Mouse (Mus musculus) cerebellum, adult 2 months (tissue): ENCODE measurements at regions not wholly inside any gene's neighbourhood (a gene's known extent, or its start where the extent isn't known, plus 50 kb on each side); places are given as distances from the start of the nearest gene placed in this dataset.

ENCODE experiments used
- CTCF ChIP-seq: fragments of 200-500 bp; IDR thresholded peaks from 2 replicates; pipeline ENCODE4 v1.5.1; 2011; ENCODE audit warnings: low read depth, mild to moderate bottlenecking, control low read depth, low read length, moderate library complexity, borderline replicate concordance; ENCODE audit not compliant: insufficient read depth
- POLR2A ChIP-seq: fragments of 200-500 bp; IDR thresholded peaks from 2 replicates; pipeline ENCODE4 v1.6.1; 2011; ENCODE audit warnings: low read length, control low read depth, borderline replicate concordance; ENCODE audit not compliant: insufficient read depth

- TF ChIP-seq CTCF (no peak), POLR2A (no peak)
Measured at GRCm38 (mm10) chr2:54265453-54265823, 170.7 kb upstream of the Galnt13 start.
